Mouse (Mus musculus): ENCODE results near the gene Prex1. TPM values are rescaled to one million over a fixed set of nuclear protein-coding genes. Genes with fewer than 3 reads are reported as not detected.

Gene Prex1
- polyA plus RNA-seq, 1 experiment, result 38.8 TPM

DNA sequence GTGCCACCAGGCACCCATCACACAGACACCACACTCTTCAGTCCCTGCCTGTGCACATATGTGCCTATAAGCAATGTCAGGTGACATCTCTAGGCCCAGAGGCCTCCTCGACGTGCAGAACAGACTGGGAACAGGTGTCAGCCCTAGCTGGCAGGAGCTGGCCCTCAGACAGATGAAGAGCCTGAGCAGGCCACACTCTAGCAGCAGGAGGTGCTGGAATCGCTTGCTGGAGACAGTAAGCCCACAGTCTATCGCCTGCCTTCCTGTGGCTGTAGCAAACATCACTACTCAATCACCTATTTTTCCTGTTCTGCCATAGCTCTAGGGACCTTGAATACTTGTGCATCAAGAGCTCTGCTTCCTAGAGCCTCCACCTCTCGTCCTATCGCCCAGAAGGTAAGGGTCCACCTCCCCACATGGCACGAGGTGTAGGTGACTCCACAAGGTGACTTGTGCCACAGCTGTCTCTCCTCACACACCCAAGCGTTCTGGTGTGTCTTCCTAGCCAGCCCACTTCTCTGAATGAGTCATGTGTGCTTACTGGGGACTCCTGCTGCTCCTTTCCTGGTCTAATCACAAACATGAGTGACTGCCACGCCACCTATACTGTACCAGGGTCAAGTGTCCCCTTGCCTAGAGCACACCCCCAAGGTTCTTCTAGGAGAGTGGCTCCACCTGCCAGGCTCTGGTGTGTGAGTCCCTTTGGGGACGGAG lies 62.2 kb downstream of the Prex1 start:
- 52% methylated on average over 10 of the region's 10 CpGs for WGBS
- H3K4me3 ChIP-seq (replicated peaks; ENCODE audit: control insufficient read depth, low read depth, low read length), result no peak overlapping the region
- peak overlapping the region; percentile 86 for H3K27ac ChIP-seq (ENCODE audit: control insufficient read depth, insufficient read depth, low read depth, low read length, poor library complexity)
- TF ChIP-seq POLR2A (IDR thresholded peaks at IDR 0.05; ENCODE audit: borderline replicate concordance, control insufficient read depth, low read depth, low read length) (no peak), CTCF (IDR thresholded peaks at IDR 0.05; ENCODE audit: control insufficient read depth, insufficient read depth, low read length) (no peak)
- H3K4me1 ChIP-seq (ENCODE audit: control insufficient read depth, insufficient read depth, low read length), result peaks cover 23% of the 10 kb centered on the region

DNA sequence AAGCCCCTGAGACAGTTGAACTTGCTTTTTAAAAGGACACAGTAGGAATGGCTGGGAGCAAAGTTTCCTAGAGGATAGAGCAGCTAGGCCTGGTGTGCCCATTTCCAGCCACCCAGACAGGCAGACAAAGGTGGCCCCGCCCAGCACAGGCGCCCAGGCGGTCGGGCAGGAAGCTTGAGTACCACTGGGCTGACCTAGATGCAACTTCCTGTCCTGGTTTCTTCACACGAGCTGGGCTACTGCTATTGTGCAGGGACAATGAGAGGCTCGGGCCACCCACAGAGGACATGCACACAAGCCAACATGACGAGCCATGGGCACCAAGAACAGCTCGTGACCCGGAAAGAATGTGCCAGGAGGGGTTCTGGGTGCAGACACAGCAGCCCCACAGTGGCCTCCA lies 63.2 kb downstream of the Prex1 start:
- peak overlapping the region; percentile 86 for H3K27ac ChIP-seq (ENCODE audit: control insufficient read depth, insufficient read depth, low read depth, low read length, poor library complexity)
- TF ChIP-seq POLR2A (IDR thresholded peaks at IDR 0.05; ENCODE audit: borderline replicate concordance, control insufficient read depth, low read depth, low read length), result 0 out of 2 replicates have a peak, but pooled peaks have one; percentile 23
- no peak for TF ChIP-seq CTCF (IDR thresholded peaks at IDR 0.05; ENCODE audit: control insufficient read depth, insufficient read depth, low read length)
- H3K4me1 ChIP-seq (ENCODE audit: control insufficient read depth, insufficient read depth, low read length), result peaks cover 21% of the 10 kb centered on the region
- no peak overlapping the region for H3K4me3 ChIP-seq (replicated peaks; ENCODE audit: control insufficient read depth, low read depth, low read length)
- 16% methylated on average over 9 of the region's 9 CpGs for WGBS

DNA sequence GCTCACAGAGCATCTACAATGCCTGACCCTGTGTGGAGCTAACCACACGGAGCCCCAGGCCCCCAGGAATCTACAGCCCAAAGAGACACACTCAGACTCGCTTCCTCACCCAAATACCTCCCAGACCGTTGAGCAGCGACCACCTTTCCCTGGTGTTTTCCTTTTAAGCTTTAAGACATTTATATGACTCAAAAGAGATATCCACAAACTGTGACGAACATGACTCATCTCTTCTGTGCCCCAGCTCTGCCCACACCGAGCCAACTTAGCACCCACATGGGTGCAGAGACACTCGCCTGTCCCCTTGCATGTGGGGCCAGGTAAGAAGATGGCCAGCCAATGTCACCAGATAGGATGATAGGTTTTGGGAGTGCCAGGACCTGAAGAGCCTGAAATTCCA lies 66.4 kb downstream of the Prex1 start:
- Histone ChIP-seq H3K4me3 (replicated peaks; ENCODE audit: control insufficient read depth, low read depth, low read length) (no peak overlapping the region), H3K27ac (ENCODE audit: control insufficient read depth, insufficient read depth, low read depth, low read length, poor library complexity) (no peak overlapping the region), H3K4me1 (ENCODE audit: control insufficient read depth, insufficient read depth, low read length) (peaks cover 12% of the 10 kb centered on the region; the same call in 1 of the 2 replicates)
- TF ChIP-seq POLR2A (IDR thresholded peaks at IDR 0.05; ENCODE audit: borderline replicate concordance, control insufficient read depth, low read depth, low read length), result no peak
- no peak for TF ChIP-seq CTCF (IDR thresholded peaks at IDR 0.05; ENCODE audit: control insufficient read depth, insufficient read depth, low read length)
- WGBS, result 52% methylated on average over 7 of the region's 7 CpGs

DNA sequence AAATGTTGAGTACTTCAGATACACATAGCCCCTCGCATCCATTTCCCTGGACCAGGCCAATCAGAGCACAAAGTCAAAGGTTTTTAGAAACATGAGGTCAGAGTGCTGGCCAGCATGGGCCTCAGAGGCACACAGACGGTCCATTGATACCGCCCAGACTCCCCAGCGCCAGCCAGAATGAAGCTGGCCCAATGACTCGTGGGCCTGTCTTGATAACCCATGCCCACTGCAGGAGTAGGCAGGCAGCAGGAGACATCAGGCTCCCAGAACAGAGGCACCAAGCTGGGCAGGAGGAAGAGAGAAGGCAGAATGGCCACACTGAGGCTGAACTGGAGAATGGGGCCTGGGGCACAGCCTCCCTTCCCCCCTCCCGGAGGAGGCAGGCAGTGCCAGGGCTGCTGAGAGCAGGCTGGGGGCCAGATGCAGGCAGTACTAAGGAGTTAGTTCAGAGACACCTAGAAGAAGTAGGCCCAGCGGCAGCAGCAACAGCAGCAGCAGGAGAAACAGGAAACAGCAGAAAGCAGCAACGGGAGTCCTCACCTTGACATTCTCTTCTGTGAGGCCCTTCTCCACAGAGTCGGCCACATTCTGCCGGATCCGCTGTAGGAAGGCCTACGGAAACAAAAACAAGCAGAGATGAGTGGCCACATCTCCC lies 67.1 kb downstream of the Prex1 start:
- H3K4me1 ChIP-seq (ENCODE audit: control insufficient read depth, insufficient read depth, low read length), result peaks cover 10% of the 10 kb centered on the region; the same call in 1 of the 2 replicates
- H3K4me3 ChIP-seq (replicated peaks; ENCODE audit: control insufficient read depth, low read depth, low read length), result no peak overlapping the region
- TF ChIP-seq CTCF (IDR thresholded peaks at IDR 0.05; ENCODE audit: control insufficient read depth, insufficient read depth, low read length), result no peak
- TF ChIP-seq POLR2A (IDR thresholded peaks at IDR 0.05; ENCODE audit: borderline replicate concordance, control insufficient read depth, low read depth, low read length), result no peak
- H3K27ac ChIP-seq (ENCODE audit: control insufficient read depth, insufficient read depth, low read depth, low read length, poor library complexity), result no peak overlapping the region
- 75% methylated on average over 12 of the region's 12 CpGs for WGBS

DNA sequence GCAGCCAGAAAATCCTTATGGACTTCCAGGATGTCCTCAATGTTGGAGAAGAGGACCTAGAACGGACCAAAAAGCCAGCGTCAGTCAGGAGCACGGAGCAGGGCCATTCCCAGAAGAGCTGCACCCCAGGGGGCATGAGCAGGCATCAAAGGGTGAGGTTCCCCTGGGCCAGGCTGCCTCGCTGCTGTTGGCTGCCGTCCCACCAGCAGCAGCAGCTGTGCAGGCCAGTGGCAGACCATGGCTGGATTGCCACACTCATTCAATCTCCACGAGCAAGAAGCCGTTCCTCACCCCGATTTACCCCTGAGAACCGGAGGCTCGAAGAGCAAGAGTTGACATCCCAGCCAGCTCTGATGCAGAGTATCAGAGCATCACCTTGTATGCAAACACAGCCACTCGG lies 68.8 kb downstream of the Prex1 start:
- TF ChIP-seq POLR2A (IDR thresholded peaks at IDR 0.05; ENCODE audit: borderline replicate concordance, control insufficient read depth, low read depth, low read length), result no peak
- TF ChIP-seq CTCF (IDR thresholded peaks at IDR 0.05; ENCODE audit: control insufficient read depth, insufficient read depth, low read length), result no peak
- H3K4me3 ChIP-seq (replicated peaks; ENCODE audit: control insufficient read depth, low read depth, low read length), result no peak overlapping the region
- WGBS, result 67% methylated on average over 11 of the region's 11 CpGs
- no peaks in the 10 kb centered on the region; the same call in 1 of the 2 replicates for H3K4me1 ChIP-seq (ENCODE audit: control insufficient read depth, insufficient read depth, low read length)
- H3K27ac ChIP-seq (ENCODE audit: control insufficient read depth, insufficient read depth, low read depth, low read length, poor library complexity), result no peak overlapping the region

DNA sequence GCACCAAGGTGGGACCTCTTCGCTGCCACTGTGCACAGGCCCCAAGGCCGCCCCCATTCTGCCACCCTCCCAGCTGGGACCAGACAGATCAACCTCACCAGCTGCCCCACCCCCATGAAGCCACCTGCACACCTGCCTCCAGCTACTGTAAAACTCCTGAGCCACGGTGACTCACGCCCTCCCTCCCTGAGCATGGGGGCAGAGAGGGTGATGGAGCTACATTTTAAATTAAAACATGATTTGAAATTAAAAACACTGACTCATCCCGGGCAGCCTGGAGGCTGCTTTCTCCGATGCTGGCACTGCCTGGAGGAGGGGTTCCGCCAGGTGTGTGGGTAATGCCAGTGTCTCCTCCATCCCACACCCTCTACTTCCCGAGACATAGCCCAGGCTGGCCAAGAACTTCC lies 71.0 kb downstream of the Prex1 start:
- Histone ChIP-seq H3K27ac (ENCODE audit: control insufficient read depth, insufficient read depth, low read depth, low read length, poor library complexity) (no peak overlapping the region), H3K4me1 (ENCODE audit: control insufficient read depth, insufficient read depth, low read length) (peaks cover 2% of the 10 kb centered on the region), H3K4me3 (replicated peaks; ENCODE audit: control insufficient read depth, low read depth, low read length) (no peak overlapping the region)
- WGBS, result 90% methylated on average over 8 of the region's 8 CpGs
- TF ChIP-seq POLR2A (IDR thresholded peaks at IDR 0.05; ENCODE audit: borderline replicate concordance, control insufficient read depth, low read depth, low read length) (no peak), CTCF (IDR thresholded peaks at IDR 0.05; ENCODE audit: control insufficient read depth, insufficient read depth, low read length) (no peak)

DNA sequence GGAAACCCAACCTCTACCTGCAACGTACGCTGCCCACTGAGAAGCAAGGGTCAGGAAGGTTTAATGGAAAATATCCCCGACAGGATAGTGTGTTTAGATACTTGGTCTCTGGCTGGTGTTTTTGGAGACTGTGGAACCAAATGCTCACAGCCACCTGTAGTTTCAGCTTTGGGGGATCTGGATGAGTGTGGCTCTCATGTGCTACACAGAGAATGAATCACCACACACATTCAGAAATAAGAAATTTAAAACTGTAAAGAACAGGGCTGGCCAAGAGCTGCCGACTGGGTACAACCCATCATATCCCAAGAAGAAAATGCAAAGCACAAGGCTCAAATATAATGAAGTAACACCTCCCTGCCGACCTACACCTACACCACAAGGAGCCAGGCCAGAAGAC lies 73.9 kb downstream of the Prex1 start:
- H3K4me1 ChIP-seq (ENCODE audit: control insufficient read depth, insufficient read depth, low read length), result peaks cover 2% of the 10 kb centered on the region
- TF ChIP-seq POLR2A (IDR thresholded peaks at IDR 0.05; ENCODE audit: borderline replicate concordance, control insufficient read depth, low read depth, low read length) (no peak), CTCF (IDR thresholded peaks at IDR 0.05; ENCODE audit: control insufficient read depth, insufficient read depth, low read length) (no peak)
- no peak overlapping the region for H3K27ac ChIP-seq (ENCODE audit: control insufficient read depth, insufficient read depth, low read depth, low read length, poor library complexity)
- WGBS, result 87% methylated on average over 5 of the region's 5 CpGs
- no peak overlapping the region for H3K4me3 ChIP-seq (replicated peaks; ENCODE audit: control insufficient read depth, low read depth, low read length)

DNA sequence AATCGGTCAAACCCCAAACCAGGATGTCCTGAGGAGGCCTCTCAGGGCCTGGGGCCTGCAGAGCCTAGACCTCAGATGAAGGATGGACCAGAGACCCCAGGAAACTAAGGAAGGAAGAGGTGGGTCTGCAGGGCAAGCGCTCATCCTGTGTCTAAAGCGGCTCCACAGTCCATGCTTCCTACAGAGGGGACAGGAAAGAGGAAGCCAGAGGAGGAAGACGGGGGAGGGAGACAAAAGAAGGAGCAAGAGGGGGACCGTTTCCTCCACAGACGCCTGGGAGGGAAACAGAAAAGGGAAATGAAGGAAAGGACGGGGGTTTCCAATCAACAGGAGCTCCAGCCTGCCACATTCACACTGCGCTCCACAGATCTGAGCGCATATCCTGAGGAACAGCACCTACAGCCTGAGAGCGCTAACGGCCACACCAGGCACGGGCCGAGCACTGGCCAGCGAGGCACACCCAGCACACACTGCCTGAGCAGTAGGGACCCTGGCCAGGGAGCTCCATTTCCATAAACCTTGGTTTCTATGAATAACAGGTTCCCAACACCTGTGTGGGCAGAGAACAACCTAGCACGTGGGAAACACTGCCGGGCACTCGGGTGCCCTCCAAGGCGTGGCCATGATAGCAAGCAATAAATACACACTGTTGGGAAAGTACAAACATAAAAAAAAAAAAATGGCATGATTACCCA lies 74.5 kb downstream of the Prex1 start:
- no peak overlapping the region for H3K4me3 ChIP-seq (replicated peaks; ENCODE audit: control insufficient read depth, low read depth, low read length)
- H3K27ac ChIP-seq (ENCODE audit: control insufficient read depth, insufficient read depth, low read depth, low read length, poor library complexity), result no peak overlapping the region; the same call in 1 of the 2 replicates
- WGBS, result 49% methylated on average over 18 of the region's 18 CpGs
- H3K4me1 ChIP-seq (ENCODE audit: control insufficient read depth, insufficient read depth, low read length), result peaks cover 2% of the 10 kb centered on the region
- TF ChIP-seq POLR2A (IDR thresholded peaks at IDR 0.05; ENCODE audit: borderline replicate concordance, control insufficient read depth, low read depth, low read length), result no peak
- TF ChIP-seq CTCF (IDR thresholded peaks at IDR 0.05; ENCODE audit: control insufficient read depth, insufficient read depth, low read length), result no peak

Data from bone marrow, adult 2 months (tissue).